Mouse (Mus musculus) myocyte (in vitro differentiated cells): ENCODE data around the gene Lime1.

Experiments used
- E2F4 ChIP-seq: IDR thresholded peaks from one replicate; pipeline ENCODE4 v1.6.1; 2011; ENCODE audit warnings: mild to moderate bottlenecking, control low read depth, moderate library complexity; ENCODE audit not compliant: insufficient read depth
- MAX ChIP-seq: IDR thresholded peaks from one replicate; pipeline ENCODE4 v1.6.1; 2011; ENCODE audit warnings: low read depth, mild to moderate bottlenecking, control low read depth
- MYOD1 ChIP-seq, 3 experiments: IDR thresholded peaks; one replicate each; pipeline ENCODE4 v1.6.1; 2011; ENCODE audit warnings: control low read depth in 2 of 3, low read depth in 2 of 3, mild to moderate bottlenecking in 2 of 3, moderate library complexity in 1 of 3; ENCODE audit not compliant: insufficient read length in 2 of 3, control insufficient read depth in 1 of 3
- MYOG ChIP-seq, 3 experiments: IDR thresholded peaks; one replicate each; pipeline ENCODE4 v1.6.1; 2011; ENCODE audit warnings: control low read depth in 2 of 3, low read depth in 2 of 3, mild to moderate bottlenecking in 2 of 3; ENCODE audit not compliant: insufficient read length in 2 of 3, control insufficient read depth in 1 of 3, insufficient read depth in 1 of 3
- POLR2A ChIP-seq: IDR thresholded peaks from one replicate; pipeline ENCODE4 v1.6.1; 2011; ENCODE audit warnings: low read depth, mild to moderate bottlenecking, control low read depth, moderate library complexity; ENCODE audit not compliant: insufficient read length
- POLR2AphosphoS2 ChIP-seq: IDR thresholded peaks from one replicate; pipeline ENCODE4 v1.6.1; 2011; ENCODE audit warnings: low read depth, control low read depth; ENCODE audit not compliant: insufficient read length
- SRF ChIP-seq: IDR thresholded peaks from one replicate; pipeline ENCODE4 v1.6.1; 2011; ENCODE audit warnings: low read depth; ENCODE audit not compliant: control insufficient read depth, insufficient read length
- TCF12 ChIP-seq: IDR thresholded peaks from one replicate; pipeline ENCODE4 v1.6.1; 2011; ENCODE audit warnings: mild to moderate bottlenecking, control low read depth; ENCODE audit not compliant: poor library complexity, insufficient read depth, severe bottlenecking
- USF1 ChIP-seq: IDR thresholded peaks from one replicate; pipeline ENCODE4 v1.6.1; 2011; ENCODE audit warnings: low read depth, mild to moderate bottlenecking, control low read depth, moderate library complexity

GRCm38 (mm10) chr2:181392600-181393213 is 12.8 kb downstream of the Lime1 start:
- no peak for TF ChIP-seq MAX
- TF ChIP-seq E2F4: no peak
- TF ChIP-seq POLR2A: no peak
- no peak for TF ChIP-seq SRF
- TF ChIP-seq MYOG (IDR thresholded peaks at IDR 0.05; ENCODE audit: control insufficient read depth in 1 of 3, insufficient read depth in 1 of 3, insufficient read length in 2 of 3, low read depth in 2 of 3): no peak
- no peak for TF ChIP-seq USF1
- no peak for TF ChIP-seq MYOD1 (IDR thresholded peaks at IDR 0.05; ENCODE audit: control insufficient read depth in 1 of 3, insufficient read length in 2 of 3, low read depth in 2 of 3)
- TF ChIP-seq TCF12: no peak
- TF ChIP-seq POLR2AphosphoS2: no peak
